ENCODE assay signal across 14 mouse cellular contexts in genomic region chr11:119152321-119152831, GRCm38 (mm10).
DNase-seq lines count a peak whose midpoint lies in the region; ATAC-seq and TF ChIP-seq lines count a peak whose summit lies in the region.
"Had no signal": no experiment of that assay in that cellular context is flagged by ENCODE, and none has a peak within 500 bp of the region (broad histone marks: within the 10 kb centered on the region; RNA-seq: fewer than 3 reads in every experiment).

No protein-coding gene starts in this region.

- no peak overlapping the region for H3K4me3 ChIP-seq in forebrain, embryonic 12.5 days (replicated peaks)
- H3K4me3 ChIP-seq in forebrain, embryonic 10.5 days, result no peak overlapping the region
- no peak overlapping the region for H3K4me3 ChIP-seq in kidney, embryonic 14.5 days (ENCODE audit: low read length)
- no peak overlapping the region for H3K4me3 ChIP-seq in kidney, adult 2 months (ENCODE audit: insufficient read depth, low read depth, low read length)
- H3K4me3 ChIP-seq in hindbrain, embryonic 13.5 days, result no peak overlapping the region
- H3K4me3 ChIP-seq: gastrocnemius, adult 2 months; intestine, embryonic 15.5 days had no signal

- ATAC-seq in forebrain, embryonic 12.5 days (ENCODE audit: low FRiP score), result no peak
- ATAC-seq in kidney, embryonic 14.5 days (ENCODE audit: low FRiP score, low TSS enrichment), result 0 out of 2 replicates have a peak, but pooled peaks have one; percentile 5
- ATAC-seq in hindbrain, embryonic 13.5 days (ENCODE audit: low FRiP score), result no peak
- ATAC-seq: intestine, embryonic 15.5 days had no signal

- H3K9me3 ChIP-seq in forebrain, embryonic 12.5 days, result no peaks in the 10 kb centered on the region
- no peaks in the 10 kb centered on the region for H3K9me3 ChIP-seq in forebrain, embryonic 10.5 days
- no peaks in the 10 kb centered on the region for H3K9me3 ChIP-seq in kidney, embryonic 14.5 days (ENCODE audit: control insufficient read depth, low read length)
- no peaks in the 10 kb centered on the region for H3K9me3 ChIP-seq in hindbrain, embryonic 13.5 days
- H3K9me3 ChIP-seq: intestine, embryonic 15.5 days had no signal

- H3K36me3 ChIP-seq in forebrain, embryonic 12.5 days (replicated peaks), result peaks cover 82% of the 10 kb centered on the region
- H3K36me3 ChIP-seq in forebrain, embryonic 10.5 days (replicated peaks), result peaks cover 87% of the 10 kb centered on the region
- H3K36me3 ChIP-seq in kidney, embryonic 14.5 days (ENCODE audit: control insufficient read depth, insufficient read depth, low read length), result peaks cover 48% of the 10 kb centered on the region
- no peaks in the 10 kb centered on the region for H3K36me3 ChIP-seq in kidney, adult 2 months (ENCODE audit: control insufficient read depth, insufficient read depth, low read length)
- H3K36me3 ChIP-seq in hindbrain, embryonic 13.5 days, result peaks cover 83% of the 10 kb centered on the region

- no peak for DNase-seq in forebrain, embryonic 10.5 days (ENCODE audit: extremely low spot score, low spot score)
- no peak for DNase-seq in kidney, adult 2 months
- peak; percentile 89 for DNase-seq in adrenal gland, adult 2 months
- DNase-seq in natural killer cell, adult 2 months (ENCODE audit: low spot score in 2 of 2), result no peak
- DNase-seq in T-cell, adult 2 months (ENCODE audit: low spot score), result no peak
- DNase-seq: B cell, adult 2 months; cerebellum, adult 8-10 months; gastrocnemius, adult 2 months; right cerebral cortex, postnatal 4 days had no signal

- H3K9ac ChIP-seq in forebrain, embryonic 12.5 days, result 0 out of 2 replicates have a peak overlapping the region, but pooled peaks have one; percentile 13
- no peak overlapping the region for H3K9ac ChIP-seq in kidney, embryonic 14.5 days (ENCODE audit: low read depth, low read length)
- H3K9ac ChIP-seq in hindbrain, embryonic 13.5 days, result peak overlapping the region; percentile 25; the same call in 1 of the 2 replicates
- H3K9ac ChIP-seq: intestine, embryonic 15.5 days had no signal

- H3K27ac ChIP-seq in forebrain, embryonic 12.5 days, result no peak overlapping the region
- H3K27ac ChIP-seq in forebrain, embryonic 10.5 days, result no peak overlapping the region
- no peak overlapping the region for H3K27ac ChIP-seq in kidney, embryonic 14.5 days (ENCODE audit: low read depth, low read length)
- no peak overlapping the region for H3K27ac ChIP-seq in kidney, adult 2 months (ENCODE audit: insufficient read depth, low read depth, low read length)
- no peak overlapping the region for H3K27ac ChIP-seq in hindbrain, embryonic 13.5 days
- H3K27ac ChIP-seq: gastrocnemius, adult 2 months; intestine, embryonic 15.5 days; macrophage had no signal

- 77% methylated on average over 14 of the region's 14 CpGs for WGBS in forebrain, embryonic 12.5 days
- WGBS in forebrain, embryonic 10.5 days, result 86% methylated on average over 14 of the region's 14 CpGs
- 27% methylated on average over 14 of the region's 14 CpGs for WGBS in kidney, embryonic 14.5 days
- 52% methylated on average over 14 of the region's 14 CpGs for WGBS in kidney, adult 2 months
- WGBS in hindbrain, embryonic 13.5 days, result 51% methylated on average over 14 of the region's 14 CpGs

- no peak for TF ChIP-seq POLR2A in kidney, adult 2 months (IDR thresholded peaks at IDR 0.05; ENCODE audit: low read depth, low read length)

- no peak overlapping the region for H3K4me2 ChIP-seq in forebrain, embryonic 12.5 days
- H3K4me2 ChIP-seq in kidney, embryonic 14.5 days (replicated peaks; ENCODE audit: low read depth, low read length), result no peak overlapping the region
- no peak overlapping the region for H3K4me2 ChIP-seq in hindbrain, embryonic 13.5 days
- H3K4me2 ChIP-seq: intestine, embryonic 15.5 days had no signal

- no peak for TF ChIP-seq CTCF in kidney, adult 2 months (conservative IDR thresholded peaks at IDR 0.05; ENCODE audit: insufficient read depth, insufficient read length, low read depth, low read length)

- peaks cover 37% of the 10 kb centered on the region for H3K4me1 ChIP-seq in forebrain, embryonic 12.5 days
- H3K4me1 ChIP-seq in forebrain, embryonic 10.5 days, result peaks cover 39% of the 10 kb centered on the region
- H3K4me1 ChIP-seq in kidney, embryonic 14.5 days (ENCODE audit: control insufficient read depth, insufficient read depth, low read length), result peaks cover 27% of the 10 kb centered on the region
- H3K4me1 ChIP-seq in kidney, adult 2 months (ENCODE audit: control insufficient read depth, insufficient read depth, low read length), result peaks cover 4% of the 10 kb centered on the region
- H3K4me1 ChIP-seq in hindbrain, embryonic 13.5 days (replicated peaks), result peaks cover 47% of the 10 kb centered on the region
- H3K4me1 ChIP-seq: intestine, embryonic 15.5 days had no signal

- peaks cover 9% of the 10 kb centered on the region for H3K27me3 ChIP-seq in forebrain, embryonic 12.5 days
- peaks cover 31% of the 10 kb centered on the region for H3K27me3 ChIP-seq in forebrain, embryonic 10.5 days (ENCODE audit: poor library complexity, severe bottlenecking)
- H3K27me3 ChIP-seq in kidney, embryonic 14.5 days (ENCODE audit: control insufficient read depth, insufficient read depth, low read length), result no peaks in the 10 kb centered on the region
- H3K27me3 ChIP-seq in kidney, adult 2 months (replicated peaks; ENCODE audit: control insufficient read depth, insufficient read depth, low read length), result no peaks in the 10 kb centered on the region
- H3K27me3 ChIP-seq in hindbrain, embryonic 13.5 days, result peaks cover 11% of the 10 kb centered on the region
- H3K27me3 ChIP-seq: intestine, embryonic 15.5 days had no signal
